Mouse (Mus musculus) stomach, postnatal 0 days (tissue): ENCODE measurements around the gene Fancg.

Experiments used
- CTCF ChIP-seq: IDR thresholded peaks from 2 replicates; pipeline ENCODE4 v1.5.1; 2016; ENCODE audit warnings: antibody characterized with exemption, low read depth, mild to moderate bottlenecking, moderate library complexity
- EP300 ChIP-seq: optimal IDR thresholded peaks from 2 replicates; pipeline ENCODE3; 2016; ENCODE audit warnings: antibody characterized with exemption

- TF ChIP-seq EP300 (peak; percentile 44), CTCF (peak; percentile 55)
Measured at GRCm38 (mm10) chr4:42999451-43000140, 10.7 kb downstream of the Fancg start.
